Mouse (Mus musculus): ENCODE results near the gene Nelfb. TPM values are rescaled to one million over a fixed set of nuclear protein-coding genes. Genes with fewer than 3 reads are reported as not detected.

The Nelfb gene
- polyA plus RNA-seq, 1 experiment from 2014 or later: 99.1 TPM

DNA sequence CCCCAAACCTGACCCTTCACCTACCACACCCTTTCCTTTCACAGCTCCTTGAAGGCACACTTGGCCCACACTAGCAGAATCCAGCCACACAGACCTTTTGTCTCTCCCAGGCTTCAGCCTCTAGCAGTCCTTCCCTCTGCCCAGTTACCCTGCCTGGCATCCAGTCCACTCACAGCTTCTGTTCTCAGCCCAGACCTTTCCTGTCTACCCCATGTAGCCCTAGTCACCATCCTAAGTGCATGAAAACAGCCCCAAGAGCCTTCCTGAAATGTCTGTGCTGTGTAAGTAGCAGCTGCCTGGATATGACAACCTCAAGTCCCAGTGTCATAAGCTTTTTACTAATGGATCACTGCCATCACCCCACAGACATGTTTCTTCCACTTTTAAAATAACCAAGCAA is 13.3 kb downstream of the Nelfb start:
- H3K9me3 ChIP-seq (ENCODE audit: control insufficient read depth, low read length): no peaks in the 10 kb centered on the region
- DNase-seq (ENCODE audit: low spot score) (no peak), ATAC-seq (replicated peaks; ENCODE audit: low FRiP score, low TSS enrichment, low read depth) (no peak)
- peaks cover 47% of the 10 kb centered on the region for H3K36me3 ChIP-seq (ENCODE audit: control insufficient read depth, insufficient read depth, low read length)
- no peak overlapping the region for H3K4me3 ChIP-seq (ENCODE audit: low read depth, low read length)
- H3K4me1 ChIP-seq (replicated peaks; ENCODE audit: control insufficient read depth, insufficient read depth, low read length): peaks cover 20% of the 10 kb centered on the region; the same call in 1 of the 2 replicates
- no peak overlapping the region for H3K4me2 ChIP-seq (ENCODE audit: low read length)
- H3K27ac ChIP-seq (ENCODE audit: low read depth): no peak overlapping the region
- no peak overlapping the region for H3K9ac ChIP-seq (ENCODE audit: low read length)
- peaks cover 20% of the 10 kb centered on the region for H3K27me3 ChIP-seq (replicated peaks; ENCODE audit: control insufficient read depth, insufficient read depth, low read length)

- H3K9ac ChIP-seq (ENCODE audit: low read length): no peak overlapping the region
- no peak overlapping the region for H3K4me3 ChIP-seq (ENCODE audit: low read depth, low read length)
- H3K9me3 ChIP-seq (ENCODE audit: control insufficient read depth, low read length): no peaks in the 10 kb centered on the region
- no peak for ATAC-seq (replicated peaks; ENCODE audit: low FRiP score, low TSS enrichment, low read depth)
- peaks cover 20% of the 10 kb centered on the region; the same call in 1 of the 2 replicates for H3K4me1 ChIP-seq (replicated peaks; ENCODE audit: control insufficient read depth, insufficient read depth, low read length)
- H3K36me3 ChIP-seq (ENCODE audit: control insufficient read depth, insufficient read depth, low read length): peaks cover 39% of the 10 kb centered on the region
- 25% methylated on average over 2 of the region's 2 CpGs for WGBS
- peaks cover 20% of the 10 kb centered on the region for H3K27me3 ChIP-seq (replicated peaks; ENCODE audit: control insufficient read depth, insufficient read depth, low read length)
- H3K4me2 ChIP-seq (ENCODE audit: low read length): peak overlapping the region; percentile 58
- DNase-seq (ENCODE audit: low spot score): no peak
- H3K27ac ChIP-seq (ENCODE audit: low read depth): peak overlapping the region; percentile 76
Observed at GRCm38 (mm10) chr2:25197191-25197590, 14.1 kb downstream of the Nelfb start.

DNA sequence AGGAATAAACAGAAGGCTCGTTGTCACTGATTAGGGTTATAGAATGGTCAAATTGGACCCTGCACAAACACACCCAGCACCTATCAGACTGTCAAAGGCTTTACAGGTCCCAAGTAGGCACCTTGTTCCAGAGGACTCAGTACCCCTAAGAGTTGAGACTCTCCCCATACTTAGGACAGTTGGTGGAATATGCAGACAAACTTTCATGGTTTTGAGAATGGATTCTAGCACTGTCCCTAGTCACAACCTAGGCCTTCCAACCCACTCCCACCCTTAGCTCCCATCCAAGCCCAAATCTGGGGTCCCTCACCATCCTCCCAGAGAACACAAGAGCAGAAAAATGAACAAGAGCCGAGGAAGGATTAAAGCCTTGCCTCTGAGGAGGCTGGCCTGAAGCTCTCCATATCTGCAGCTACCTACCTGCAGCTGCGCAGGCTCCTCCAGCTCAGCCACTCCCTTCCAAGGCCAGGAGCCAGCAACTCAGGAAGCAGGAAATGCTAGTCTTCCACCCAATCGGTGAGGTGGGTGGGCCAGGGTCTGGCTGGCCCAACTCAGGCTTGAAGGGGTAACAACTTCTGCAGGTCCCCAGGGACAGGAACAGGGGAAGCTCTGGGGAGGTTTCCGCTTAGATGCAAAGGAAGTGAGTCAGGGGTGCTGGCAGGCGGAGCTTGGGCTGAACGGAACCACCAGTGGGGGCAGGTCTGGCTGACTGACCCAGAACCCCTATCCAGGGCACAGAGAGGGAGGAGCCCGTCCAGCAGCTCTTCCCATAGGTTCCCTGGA is 14.9 kb downstream of the Nelfb start, which contains the start of gene Tor4a:
Gene Tor4a (minus strand): TSS at position 715 of the 783 bp plus-strand sequence.
- 11% methylated on average over 8 of the region's 8 CpGs for WGBS
- no peaks in the 10 kb centered on the region for H3K9me3 ChIP-seq (ENCODE audit: control insufficient read depth, low read length)
- ATAC-seq (replicated peaks; ENCODE audit: low FRiP score, low TSS enrichment, low read depth) (peak; percentile 73), DNase-seq (ENCODE audit: low spot score) (peak; percentile 77)
- H3K27ac ChIP-seq (ENCODE audit: low read depth): peak within 1 kb of the TSS; percentile 76
- H3K4me2 ChIP-seq (ENCODE audit: low read length): peak within 1 kb of the TSS; percentile 58
- H3K27me3 ChIP-seq (replicated peaks; ENCODE audit: control insufficient read depth, insufficient read depth, low read length): peaks cover 20% of the 10 kb centered on the region
- H3K4me3 ChIP-seq (ENCODE audit: low read depth, low read length): peak within 1 kb of the TSS; percentile 34
- H3K4me1 ChIP-seq (replicated peaks; ENCODE audit: control insufficient read depth, insufficient read depth, low read length): peaks cover 20% of the 10 kb centered on the region; the same call in 1 of the 2 replicates
- peaks cover 31% of the 10 kb centered on the region for H3K36me3 ChIP-seq (ENCODE audit: control insufficient read depth, insufficient read depth, low read length)
- H3K9ac ChIP-seq (ENCODE audit: low read length): peak within 1 kb of the TSS; percentile 34; the same call in 1 of the 2 replicates

DNA sequence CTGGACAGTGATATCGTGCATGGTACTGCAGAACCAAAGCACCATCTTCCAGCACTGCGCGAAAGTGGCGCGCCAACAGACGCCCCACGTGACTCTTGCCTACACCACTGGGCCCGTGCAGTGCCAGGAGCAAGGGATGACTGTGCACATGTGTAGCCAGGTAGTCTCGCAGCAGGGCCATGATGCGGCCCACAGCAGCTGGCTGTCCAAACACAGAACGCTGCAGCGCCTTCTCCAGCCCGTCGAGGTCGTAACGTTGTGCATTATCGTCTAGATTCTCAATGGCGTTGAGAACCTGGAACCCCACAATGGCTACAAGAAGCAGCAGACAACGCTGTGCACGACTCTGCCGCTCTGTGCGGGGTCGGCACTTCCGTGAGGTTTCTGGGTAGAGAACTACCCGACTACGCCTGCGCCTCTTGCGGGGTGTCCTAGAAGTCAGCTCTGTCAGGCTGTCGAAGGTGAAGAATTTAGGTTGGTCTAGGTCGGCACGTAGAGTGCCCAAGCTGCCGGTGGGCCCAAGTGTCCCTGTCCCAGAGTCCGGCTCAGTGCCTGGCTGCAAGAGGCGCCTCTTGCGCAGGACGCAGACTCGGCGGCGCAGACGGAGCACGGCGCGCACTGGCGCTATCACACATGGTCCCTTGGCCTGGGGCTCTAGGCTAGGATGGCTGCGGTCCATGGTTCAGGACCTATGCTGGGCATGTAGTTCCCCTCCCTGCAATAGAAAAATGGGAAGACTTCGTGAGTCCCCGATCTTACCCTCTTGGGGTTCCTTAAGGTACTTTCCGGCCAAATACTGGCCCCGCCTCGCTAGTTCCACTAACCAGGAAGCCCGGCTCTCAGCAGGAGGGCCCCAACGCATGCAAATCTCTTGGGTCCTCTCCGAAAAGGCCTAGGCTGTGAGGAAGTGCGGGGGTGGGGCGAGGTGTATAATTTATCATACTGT is 15.8 kb downstream of the Nelfb start:
- Histone ChIP-seq H3K4me3 (ENCODE audit: low read depth, low read length) (peak overlapping the region; percentile 34), H3K27me3 (replicated peaks; ENCODE audit: control insufficient read depth, insufficient read depth, low read length) (peaks cover 20% of the 10 kb centered on the region), H3K4me1 (replicated peaks; ENCODE audit: control insufficient read depth, insufficient read depth, low read length) (peaks cover 20% of the 10 kb centered on the region; the same call in 1 of the 2 replicates), H3K4me2 (ENCODE audit: low read length) (peak overlapping the region; percentile 58), H3K9me3 (ENCODE audit: control insufficient read depth, low read length) (no peaks in the 10 kb centered on the region), H3K36me3 (ENCODE audit: control insufficient read depth, insufficient read depth, low read length) (peaks cover 22% of the 10 kb centered on the region), H3K9ac (ENCODE audit: low read length) (peak overlapping the region; percentile 34; the same call in 1 of the 2 replicates), H3K27ac (ENCODE audit: low read depth) (peak overlapping the region; percentile 76)
- DNase-seq (ENCODE audit: low spot score): no peak
- ATAC-seq (replicated peaks; ENCODE audit: low FRiP score, low TSS enrichment, low read depth): peak; percentile 37
- WGBS: 20% methylated on average over 55 of the region's 55 CpGs

DNA sequence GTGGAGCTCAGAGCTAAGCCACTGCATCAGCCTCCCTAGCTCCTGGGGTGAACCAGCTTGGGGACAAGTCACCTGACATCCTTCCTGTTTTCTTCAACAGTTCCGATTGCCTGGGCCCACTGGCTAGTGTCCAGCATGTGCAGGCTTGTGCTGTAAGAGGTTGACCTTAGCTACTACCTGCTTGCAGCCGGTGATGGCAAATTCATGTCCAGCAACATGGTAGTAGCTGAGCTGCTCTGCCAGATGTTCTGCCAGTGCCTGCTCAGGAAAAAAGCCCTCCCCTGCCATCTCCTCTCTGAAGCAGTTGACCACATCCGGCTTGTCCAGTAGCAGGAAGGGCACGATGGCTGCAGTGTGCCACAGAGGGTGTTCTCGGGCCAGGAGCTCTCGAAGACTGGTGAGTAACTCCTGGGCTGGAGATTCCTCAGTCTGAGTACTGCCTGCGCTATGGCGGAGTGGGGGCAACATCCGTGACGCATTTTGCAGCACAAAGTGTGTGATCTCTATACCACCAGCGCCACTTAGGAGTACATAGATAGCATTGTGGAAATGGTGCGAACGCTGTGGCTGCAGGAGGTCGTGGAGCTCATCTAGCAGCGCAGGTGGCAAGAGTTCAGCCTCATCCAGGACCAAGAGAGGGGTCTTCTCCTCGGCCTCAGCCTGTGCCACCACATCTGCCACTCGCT is 16.7 kb downstream of the Nelfb start:
- H3K4me2 ChIP-seq (ENCODE audit: low read length): peak overlapping the region; percentile 58
- H3K4me1 ChIP-seq (replicated peaks; ENCODE audit: control insufficient read depth, insufficient read depth, low read length): peaks cover 20% of the 10 kb centered on the region; the same call in 1 of the 2 replicates
- no peak for DNase-seq (ENCODE audit: low spot score)
- H3K4me3 ChIP-seq (ENCODE audit: low read depth, low read length): peak overlapping the region; percentile 34; the same call in 1 of the 2 replicates
- peaks cover 14% of the 10 kb centered on the region for H3K36me3 ChIP-seq (ENCODE audit: control insufficient read depth, insufficient read depth, low read length)
- H3K27me3 ChIP-seq (replicated peaks; ENCODE audit: control insufficient read depth, insufficient read depth, low read length): peaks cover 20% of the 10 kb centered on the region
- no peak for ATAC-seq (replicated peaks; ENCODE audit: low FRiP score, low TSS enrichment, low read depth)
- WGBS: 82% methylated on average over 17 of the region's 17 CpGs
- H3K9ac ChIP-seq (ENCODE audit: low read length): no peak overlapping the region
- no peaks in the 10 kb centered on the region for H3K9me3 ChIP-seq (ENCODE audit: control insufficient read depth, low read length)
- H3K27ac ChIP-seq (ENCODE audit: low read depth): no peak overlapping the region

DNA sequence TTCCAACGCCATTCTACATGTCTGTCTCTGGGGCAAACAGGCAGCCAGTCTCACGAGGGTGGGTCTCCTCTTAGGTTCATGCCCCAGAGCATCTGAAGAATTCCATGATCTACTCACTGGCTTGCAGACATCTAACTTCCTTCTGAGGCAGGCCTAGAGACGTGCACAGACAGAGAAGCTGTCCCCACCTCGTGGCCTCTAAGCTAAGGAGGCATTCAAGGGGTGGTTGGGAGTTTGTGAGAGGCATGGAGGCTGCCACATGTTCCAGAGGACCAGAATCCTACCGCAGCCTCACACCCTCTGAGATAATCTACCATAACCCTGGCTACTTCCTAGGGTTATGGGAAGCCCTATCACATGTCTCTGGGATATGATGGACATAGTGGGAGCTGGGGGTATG is 17.3 kb downstream of the Nelfb start:
- Histone ChIP-seq H3K9ac (ENCODE audit: low read length) (no peak overlapping the region), H3K4me2 (ENCODE audit: low read length) (peak overlapping the region; percentile 29; the same call in 1 of the 2 replicates), H3K27me3 (replicated peaks; ENCODE audit: control insufficient read depth, insufficient read depth, low read length) (peaks cover 20% of the 10 kb centered on the region), H3K27ac (ENCODE audit: low read depth) (no peak overlapping the region; the same call in 1 of the 2 replicates), H3K36me3 (ENCODE audit: control insufficient read depth, insufficient read depth, low read length) (peaks cover 8% of the 10 kb centered on the region; the same call in 1 of the 2 replicates), H3K9me3 (ENCODE audit: control insufficient read depth, low read length) (no peaks in the 10 kb centered on the region), H3K4me1 (replicated peaks; ENCODE audit: control insufficient read depth, insufficient read depth, low read length) (peaks cover 20% of the 10 kb centered on the region; the same call in 1 of the 2 replicates), H3K4me3 (ENCODE audit: low read depth, low read length) (no peak overlapping the region)
- DNase-seq (ENCODE audit: low spot score) (no peak), ATAC-seq (replicated peaks; ENCODE audit: low FRiP score, low TSS enrichment, low read depth) (no peak)
- 71% methylated on average over 5 of the region's 5 CpGs for WGBS

- Histone ChIP-seq H3K4me1 (replicated peaks; ENCODE audit: control insufficient read depth, insufficient read depth, low read length) (peaks cover 20% of the 10 kb centered on the region; the same call in 1 of the 2 replicates), H3K36me3 (ENCODE audit: control insufficient read depth, insufficient read depth, low read length) (peaks cover 1% of the 10 kb centered on the region; the same call in 1 of the 2 replicates), H3K27ac (ENCODE audit: low read depth) (no peak overlapping the region; the same call in 1 of the 2 replicates), H3K4me2 (ENCODE audit: low read length) (peak overlapping the region; percentile 29), H3K27me3 (replicated peaks; ENCODE audit: control insufficient read depth, insufficient read depth, low read length) (peaks cover 20% of the 10 kb centered on the region), H3K9me3 (ENCODE audit: control insufficient read depth, low read length) (no peaks in the 10 kb centered on the region), H3K4me3 (ENCODE audit: low read depth, low read length) (no peak overlapping the region), H3K9ac (ENCODE audit: low read length) (no peak overlapping the region)
- DNase-seq (ENCODE audit: low spot score): peak; percentile 88
- ATAC-seq (replicated peaks; ENCODE audit: low FRiP score, low TSS enrichment, low read depth): peak; percentile 75
- under 1% methylated on average over 6 of the region's 6 CpGs for WGBS
Observed at GRCm38 (mm10) chr2:25193330-25193770, 17.9 kb downstream of the Nelfb start.

DNA sequence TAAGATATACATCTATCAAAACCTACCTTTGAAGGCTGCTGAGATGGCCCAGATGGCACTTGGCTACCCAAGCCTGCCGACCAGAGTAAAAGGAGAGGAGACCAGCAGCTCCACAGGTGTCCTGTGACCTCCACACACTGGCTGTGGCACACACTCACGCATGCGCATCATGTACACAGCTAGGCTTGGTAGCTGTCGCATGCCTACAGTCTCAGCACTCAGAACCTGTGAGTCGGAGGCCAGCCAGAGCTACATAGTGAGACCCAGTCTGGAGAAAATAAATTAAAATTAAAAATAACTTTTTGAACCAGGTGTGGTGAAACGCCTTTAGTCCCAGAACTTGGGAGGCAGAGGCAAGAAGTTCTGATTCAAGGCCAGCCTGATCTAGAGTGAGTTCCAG is 23.4 kb downstream of the Nelfb start:
- Histone ChIP-seq H3K27ac (ENCODE audit: low read depth) (no peak overlapping the region), H3K9me3 (ENCODE audit: control insufficient read depth, low read length) (no peaks in the 10 kb centered on the region), H3K4me2 (ENCODE audit: low read length) (no peak overlapping the region), H3K4me1 (replicated peaks; ENCODE audit: control insufficient read depth, insufficient read depth, low read length) (0 out of 2 replicates have a peak, but pooled peaks cover 10% of the 10 kb centered on the region), H3K27me3 (replicated peaks; ENCODE audit: control insufficient read depth, insufficient read depth, low read length) (peaks cover 25% of the 10 kb centered on the region), H3K9ac (ENCODE audit: low read length) (no peak overlapping the region), H3K36me3 (ENCODE audit: control insufficient read depth, insufficient read depth, low read length) (no peaks in the 10 kb centered on the region), H3K4me3 (ENCODE audit: low read depth, low read length) (no peak overlapping the region)
- WGBS: 83% methylated on average over 6 of the region's 6 CpGs
- ATAC-seq (replicated peaks; ENCODE audit: low FRiP score, low TSS enrichment, low read depth) (no peak), DNase-seq (ENCODE audit: low spot score) (no peak)

All from intestine, embryonic 14.5 days (tissue).